Mouse (Mus musculus) spleen, postnatal 14 days (tissue): ENCODE measurements around the gene Psme3.

Source experiments
- DNase-seq, 2 experiments: peaks; one replicate each; pipeline ENCODE4 v3.0.0; 2021 to 2022; ENCODE audit warnings: low spot score in 2 of 2

The Psme3 gene

GRCm38 (mm10) chr11:101315665-101316500 is at the start of gene Psme3:
Psme3 (plus strand) TSS chr11:101316213.
- DNase-seq, result peak; percentile 85 to 91

DNA sequence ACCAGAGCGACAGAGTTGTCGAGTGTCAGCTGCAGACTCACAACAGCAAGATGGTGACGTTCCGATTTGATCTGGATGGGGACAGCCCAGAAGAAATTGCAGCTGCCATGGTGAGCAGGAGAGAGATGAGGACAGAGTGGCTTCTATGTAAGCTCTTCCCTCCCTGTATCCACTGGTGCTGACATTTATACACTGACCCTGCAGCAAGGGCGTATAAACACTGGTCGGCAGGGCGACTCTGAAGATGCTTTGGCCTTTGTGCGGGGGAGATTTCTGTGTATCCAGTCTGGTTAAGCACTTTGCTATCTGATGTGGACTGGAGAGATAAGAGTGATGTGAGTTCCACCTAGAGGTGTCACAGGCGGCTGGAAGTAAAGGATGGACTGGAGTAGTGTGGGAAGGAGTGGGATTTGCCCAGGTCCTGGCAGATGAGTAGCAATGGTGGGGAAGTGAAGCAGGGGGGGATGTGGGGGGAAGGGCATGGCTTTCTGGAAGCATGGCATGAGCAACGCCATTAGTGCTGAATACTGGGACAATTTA is 46.4 kb upstream of the Psme3 start:
- DNase-seq, result no peak

DNA sequence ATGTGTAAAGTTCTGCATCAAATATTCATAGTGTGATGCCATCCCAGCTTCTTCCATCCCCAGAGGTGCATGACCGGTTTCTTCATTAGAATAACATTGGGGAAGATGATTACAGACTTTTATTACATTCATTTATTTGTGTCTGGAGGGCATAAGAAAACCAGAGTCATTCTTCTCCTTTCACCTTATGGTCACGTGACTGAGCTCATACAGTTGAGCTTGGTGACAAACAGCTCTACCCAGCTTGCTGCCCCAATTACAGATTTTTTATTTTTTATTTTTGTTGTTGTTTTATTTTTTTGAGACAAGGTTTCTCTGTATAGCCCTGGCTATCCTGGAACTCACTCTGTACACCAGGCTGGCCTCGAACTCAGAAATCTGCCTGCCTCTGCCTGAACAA is 43.6 kb upstream of the Psme3 start:
- DNase-seq, result no peak

- no peak for DNase-seq
Measured at GRCm38 (mm10) chr11:101275309-101275708, 40.7 kb upstream of the Psme3 start.

GRCm38 (mm10) chr11:101276319-101277070 is 39.5 kb upstream of the Psme3 start:
- DNase-seq, result no peak

DNA sequence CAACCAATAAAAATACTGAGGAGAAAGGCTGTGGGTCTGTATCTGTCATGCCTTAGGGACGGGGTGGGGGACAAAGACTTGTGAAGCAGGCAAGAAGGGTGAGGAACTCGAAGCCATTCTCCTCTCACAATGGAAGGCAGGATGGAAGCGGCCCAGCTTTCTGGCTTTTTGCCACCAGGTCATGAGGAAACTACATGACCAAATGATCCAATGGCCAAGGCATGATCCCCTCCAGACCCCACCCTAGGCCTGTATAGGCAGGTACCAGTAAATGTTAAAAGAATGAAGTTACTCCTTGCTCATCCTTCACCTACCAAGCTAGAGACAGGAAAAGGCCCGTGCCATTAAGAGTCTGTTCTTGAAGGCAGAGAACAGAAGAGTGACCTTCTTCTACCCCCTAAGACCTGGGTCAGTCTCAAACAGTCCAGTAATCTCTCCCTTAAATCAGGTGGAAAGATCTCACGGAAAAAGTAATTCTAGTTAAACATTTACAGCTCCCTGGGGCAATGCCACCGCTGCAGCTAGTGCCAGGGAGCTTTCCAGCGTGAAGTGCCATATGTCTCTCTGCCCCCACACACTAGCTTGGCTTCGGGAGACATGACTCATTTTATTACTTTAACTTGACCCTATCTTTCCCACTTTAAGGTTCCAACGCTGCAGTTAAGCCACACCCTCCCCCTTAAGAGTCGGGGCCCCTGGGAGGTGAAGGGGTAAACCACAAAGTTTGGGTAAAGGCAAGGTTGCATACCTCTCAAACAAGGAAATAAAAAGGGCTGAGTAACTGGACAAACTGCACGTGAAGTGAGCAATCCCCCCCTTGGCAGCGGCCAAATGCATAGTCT is 38.4 kb upstream of the Psme3 start:
- no peak for DNase-seq

DNA sequence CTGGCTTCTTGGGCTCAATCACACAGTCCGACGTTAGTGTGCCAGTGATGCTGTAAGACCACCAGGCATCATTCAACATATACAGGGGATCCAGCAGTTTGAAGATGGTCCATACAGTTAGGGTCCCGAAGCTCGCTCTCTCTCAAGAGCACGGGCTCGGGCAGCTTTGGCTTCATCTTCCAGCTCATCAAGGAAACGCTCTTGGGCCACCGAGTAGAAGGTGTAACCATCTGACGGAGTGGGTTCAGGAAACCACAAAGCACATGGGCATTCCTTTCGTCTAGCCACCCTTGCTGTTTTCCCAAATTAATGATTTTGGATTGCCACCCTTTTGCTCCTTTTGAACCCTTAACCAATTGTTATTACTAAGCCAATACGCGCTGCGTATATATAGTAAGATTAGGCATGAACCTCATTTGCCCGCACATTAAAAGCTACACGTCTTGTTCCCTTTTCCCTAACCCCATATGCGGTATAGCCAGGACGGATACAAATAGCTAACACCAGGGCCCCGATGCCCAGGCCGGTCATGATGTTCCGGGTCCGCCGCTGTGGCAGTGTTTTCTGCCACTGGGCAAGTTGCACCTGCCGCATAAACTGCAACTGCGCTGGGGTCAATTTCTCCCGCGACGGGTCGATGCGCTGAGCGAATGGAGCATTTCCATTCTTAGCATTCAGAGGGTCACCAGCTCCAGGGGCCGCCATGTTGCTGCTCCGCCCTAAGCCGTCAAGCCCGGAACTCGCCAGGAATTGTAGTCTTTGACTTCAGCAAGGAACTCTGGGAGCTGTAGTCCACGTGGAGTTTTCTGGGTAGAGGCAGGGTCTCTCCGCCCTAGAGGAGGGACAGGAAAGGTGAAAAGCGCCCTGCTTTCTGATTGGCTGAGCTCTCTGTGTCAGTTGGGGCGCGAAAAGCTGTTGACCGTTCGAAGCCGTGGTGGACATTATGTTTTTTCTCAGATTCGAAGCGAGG is 37.5 kb upstream of the Psme3 start, which contains the start of the genes Cntd1 and Coa3:
TSS of gene Cntd1 (plus strand) at position 790 of the 970 bp plus-strand sequence.
TSS of gene Coa3 (minus strand) at position 892 of the 970 bp plus-strand sequence.
- peak; percentile 60 to 73 for DNase-seq

- no peak for DNase-seq
Measured at GRCm38 (mm10) chr11:101279193-101279569, 36.8 kb upstream of the Psme3 start.

- no peak for DNase-seq
Measured at GRCm38 (mm10) chr11:101280837-101281236, 35.2 kb upstream of the Psme3 start.

- DNase-seq, result no peak
Measured at GRCm38 (mm10) chr11:101282896-101283295, 33.1 kb upstream of the Psme3 start.

GRCm38 (mm10) chr11:101283805-101284204 is 32.2 kb upstream of the Psme3 start:
- DNase-seq, result no peak

DNA sequence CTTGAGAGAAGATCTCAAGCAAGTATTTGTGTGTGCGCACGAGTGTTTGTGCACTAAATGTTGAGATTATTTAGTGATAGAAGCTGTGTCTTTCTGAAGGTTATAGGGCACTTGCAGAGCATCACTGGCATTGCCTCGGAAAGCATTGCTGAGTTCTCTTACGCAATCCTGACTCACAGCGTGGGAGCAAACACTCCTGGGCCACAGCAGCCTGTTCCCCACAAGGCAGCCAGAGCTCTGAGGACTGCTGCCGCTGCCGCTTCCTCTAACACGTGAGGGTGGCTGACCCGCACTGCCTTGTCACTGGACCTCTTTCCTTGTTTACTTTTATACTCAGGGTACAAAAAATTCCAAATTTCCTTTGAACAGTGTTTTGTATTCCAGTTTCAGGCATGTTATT is 28.7 kb upstream of the Psme3 start:
- no peak for DNase-seq

DNA sequence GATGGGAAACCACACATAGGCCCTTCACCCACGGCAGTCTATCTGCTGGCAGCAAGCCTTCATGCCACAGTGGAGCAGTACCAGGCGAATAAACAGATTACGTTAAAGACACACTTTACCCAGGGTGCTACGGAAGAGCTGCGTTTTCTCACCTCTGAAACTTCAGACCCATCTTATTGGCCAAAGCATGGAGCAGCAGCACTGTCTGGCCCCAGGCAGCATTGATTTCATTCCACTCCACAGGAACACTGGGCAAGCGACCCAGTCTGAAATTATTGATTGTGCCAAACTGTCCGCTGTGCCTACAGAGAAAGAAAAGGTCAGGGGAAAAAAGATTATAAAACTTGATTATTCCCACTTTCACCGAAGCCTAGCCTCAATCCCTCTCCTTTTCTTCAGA is 24.8 kb upstream of the Psme3 start:
- no peak for DNase-seq

GRCm38 (mm10) chr11:101295191-101295590 is 20.8 kb upstream of the Psme3 start:
- DNase-seq, result no peak

GRCm38 (mm10) chr11:101300881-101301280 is 15.1 kb upstream of the Psme3 start:
- DNase-seq, result peak in 1 of 2 experiments; percentile 38

DNA sequence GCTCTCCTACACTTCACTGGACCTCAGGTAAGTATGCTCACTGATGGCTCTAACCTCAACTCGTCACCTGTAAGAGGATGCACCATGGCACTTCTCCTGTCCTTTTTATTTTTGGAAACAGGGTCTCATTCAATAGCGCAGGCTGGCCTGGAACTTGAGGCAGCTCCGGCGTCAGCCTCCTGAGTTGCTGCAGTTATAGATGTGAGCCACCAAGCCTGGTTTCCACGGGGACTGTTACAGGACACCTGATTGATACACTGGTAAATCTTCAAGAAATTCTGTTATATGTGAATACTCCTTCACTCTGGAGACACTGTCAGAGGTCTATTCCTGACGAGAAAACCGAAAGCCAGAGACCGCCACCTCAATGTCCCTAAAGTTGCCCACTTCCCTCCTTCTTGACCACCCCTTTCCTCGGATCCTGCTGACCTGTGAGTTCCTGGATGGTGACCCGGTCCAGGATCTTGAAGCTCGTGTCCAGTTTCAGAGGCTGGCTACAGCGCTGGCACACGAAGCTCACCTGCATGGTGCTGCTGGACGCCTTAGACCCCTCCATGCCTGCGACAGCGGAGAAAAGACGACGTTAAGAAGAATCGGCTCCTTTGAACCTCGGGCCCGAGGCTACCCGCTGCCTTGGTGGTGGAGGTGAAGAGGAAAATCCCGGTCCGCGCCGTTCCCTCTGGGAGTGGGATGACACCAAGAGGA is 14.6 kb upstream of the Psme3 start:
- no peak for DNase-seq

GRCm38 (mm10) chr11:101302004-101302798 is 13.8 kb upstream of the Psme3 start, which contains the start of gene Becn1:
Becn1 (minus strand) TSS chr11:101302286.
- DNase-seq, result peak; percentile 91 to 98

DNA sequence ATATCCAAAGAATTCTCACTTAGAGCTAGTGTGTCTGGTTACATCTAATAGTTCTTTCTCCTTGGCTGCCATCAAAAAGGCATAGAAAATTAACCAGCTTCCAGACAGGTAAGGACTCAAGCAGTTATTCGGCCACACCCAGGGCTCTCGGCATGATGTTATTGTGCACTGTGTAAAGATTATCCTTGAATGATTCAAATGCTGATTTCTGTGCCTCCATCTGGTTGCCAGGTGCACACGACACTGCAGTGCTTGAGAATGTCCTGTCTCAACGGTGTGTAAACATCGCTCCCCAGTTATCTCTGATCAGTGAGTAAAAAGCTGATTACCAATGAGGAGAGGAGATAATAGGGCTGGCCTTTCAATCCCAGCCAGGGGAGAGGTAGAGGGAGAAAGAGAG is 8.3 kb upstream of the Psme3 start:
- DNase-seq, result no peak

DNA sequence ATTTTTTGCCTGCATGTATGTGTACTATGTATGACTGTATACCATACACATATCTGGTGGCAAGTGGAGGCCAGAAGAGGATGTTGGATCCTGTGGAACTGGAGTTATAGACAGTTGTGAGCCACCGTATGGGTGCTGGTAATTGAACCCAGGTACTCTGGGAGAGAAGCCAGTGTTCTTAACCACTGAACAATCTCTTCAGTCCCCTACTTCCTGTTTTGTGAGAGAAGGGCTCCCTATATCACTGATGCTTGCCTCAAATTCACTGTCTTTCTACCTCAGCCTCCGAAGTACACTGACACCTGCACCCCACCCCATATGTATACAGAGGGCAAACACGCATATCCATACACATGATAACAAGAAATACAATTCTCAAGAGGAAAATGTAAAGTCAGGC is 4.9 kb upstream of the Psme3 start:
- DNase-seq, result no peak
